Mouse (Mus musculus) forebrain, embryonic 14.5 days (tissue): ENCODE measurements around the gene Hmgn3. TPM values are rescaled to one million over a fixed set of nuclear protein-coding genes. Genes with fewer than 3 reads are reported as not detected.

ENCODE experiments used
- ATAC-seq: fragments of 200-750 bp; cut with Nextera tagmentation; 2 replicates; pipeline ENCODE4 v1.8.0; 2017; ENCODE audit warnings: mild to moderate bottlenecking, moderate library complexity
- DNase-seq: peaks from one replicate; pipeline ENCODE4 v3.0.0-alpha.2; 2015; ENCODE audit warnings: low spot score
- H3K27ac ChIP-seq: fragments of 300-500 bp; sonication (generic); 2 replicates; pipeline ENCODE4 v1.5.1; 2014; ENCODE audit warnings: low read depth, mild to moderate bottlenecking, control low read depth, low read length, moderate library complexity
- H3K27me3 ChIP-seq: fragments of 300-500 bp; sonication (generic); replicated peaks from 2 replicates; pipeline ENCODE4 v1.6.1; 2014; ENCODE audit warnings: low read length, control low read depth, mixed read lengths; ENCODE audit not compliant: control insufficient read depth, insufficient read depth
- H3K36me3 ChIP-seq: fragments of 300-500 bp; sonication (generic); 2 replicates; pipeline ENCODE4 v1.6.1; 2014; ENCODE audit warnings: low read length, control low read depth; ENCODE audit not compliant: control insufficient read depth, insufficient read depth
- H3K4me1 ChIP-seq: fragments of 300-500 bp; sonication (generic); 2 replicates; pipeline ENCODE4 v1.6.1; 2014; ENCODE audit warnings: antibody characterized with exemption, low read length, control low read depth; ENCODE audit not compliant: control insufficient read depth, insufficient read depth
- H3K4me2 ChIP-seq: fragments of 300-500 bp; sonication (generic); 2 replicates; pipeline ENCODE4 v1.6.1; 2014; ENCODE audit warnings: mild to moderate bottlenecking, control low read depth, low read length
- H3K4me3 ChIP-seq: fragments of 300-500 bp; sonication (generic); 2 replicates; pipeline ENCODE4 v1.5.1; 2014; ENCODE audit warnings: low read depth, low read length, control low read depth
- H3K9ac ChIP-seq: fragments of 300-500 bp; sonication (generic); 2 replicates; pipeline ENCODE4 v1.6.1; 2014; ENCODE audit warnings: mild to moderate bottlenecking, low read length, control low read depth, moderate library complexity
- H3K9me3 ChIP-seq: fragments of 300-500 bp; sonication (generic); replicated peaks from 2 replicates; pipeline ENCODE4 v1.6.1; 2016; ENCODE audit warnings: low read length, control low read depth, mixed read lengths; ENCODE audit not compliant: control insufficient read depth
- WGBS: fragments of 180-500 bp; shearing (Covaris S2); extraction: QIAGEN DNeasy Blood & Tissue Kit; methylation state at CpG from one replicate; pipeline ENCODE4 v1.1.7; 2014; 5-methylcytosine and 5-hydroxymethylcytosine counted together
- polyA plus RNA-seq: library from polyadenylated mRNA; unstranded; fragments of >200 nt; fragmentation: Nextera tagmentation; extraction: Ambion mirVana; gene quantifications from 2 replicates; pipeline ENCODE4 v1.2.1, GENCODE M21; 2014

The Hmgn3 gene
- polyA plus RNA-seq, 1 experiment from 2014 or later = 188 TPM

- 85% methylated on average over 3 of the region's 3 CpGs for WGBS
- DNase-seq = no peak
- Histone ChIP-seq H3K9ac (no peak overlapping the region), H3K4me2 (no peak overlapping the region), H3K9me3 (no peaks in the 10 kb centered on the region), H3K27me3 (no peaks in the 10 kb centered on the region), H3K36me3 (no peaks in the 10 kb centered on the region), H3K4me3 (no peak overlapping the region), H3K4me1 (peaks cover 7% of the 10 kb centered on the region), H3K27ac (no peak overlapping the region)
- ATAC-seq = no peak
Measured at GRCm38 (mm10) chr9:83094649-83095336, 51.7 kb downstream of the Hmgn3 start.

GRCm38 (mm10) chr9:83083790-83084469 is 62.6 kb downstream of the Hmgn3 start:
- Histone ChIP-seq H3K36me3 (no peaks in the 10 kb centered on the region), H3K9ac (no peak overlapping the region), H3K27me3 (no peaks in the 10 kb centered on the region), H3K27ac (no peak overlapping the region), H3K4me3 (no peak overlapping the region), H3K9me3 (no peaks in the 10 kb centered on the region), H3K4me1 (no peaks in the 10 kb centered on the region), H3K4me2 (no peak overlapping the region)
- ATAC-seq = no peak
- DNase-seq = no peak
- WGBS = 87% methylated on average over 7 of the region's 7 CpGs

- Histone ChIP-seq H3K4me1 (no peaks in the 10 kb centered on the region), H3K9ac (no peak overlapping the region), H3K27me3 (no peaks in the 10 kb centered on the region), H3K36me3 (no peaks in the 10 kb centered on the region), H3K4me3 (no peak overlapping the region), H3K9me3 (no peaks in the 10 kb centered on the region), H3K27ac (no peak overlapping the region), H3K4me2 (no peak overlapping the region)
- ATAC-seq (no peak), DNase-seq (no peak)
- WGBS = 52% methylated on average over 5 of the region's 5 CpGs
Measured at GRCm38 (mm10) chr9:83083091-83083490, 63.4 kb downstream of the Hmgn3 start.

GRCm38 (mm10) chr9:83082296-83082695 is 64.2 kb downstream of the Hmgn3 start:
- ATAC-seq = no peak

GRCm38 (mm10) chr9:83079724-83080123 is 66.8 kb downstream of the Hmgn3 start:
- no peaks in the 10 kb centered on the region for H3K4me1 ChIP-seq
- no peak overlapping the region for H3K4me2 ChIP-seq
- no peaks in the 10 kb centered on the region for H3K9me3 ChIP-seq
- H3K27ac ChIP-seq = no peak overlapping the region
- H3K4me3 ChIP-seq = no peak overlapping the region
- WGBS = 93% methylated on average over 3 of the region's 3 CpGs
- H3K36me3 ChIP-seq = no peaks in the 10 kb centered on the region
- H3K27me3 ChIP-seq = no peaks in the 10 kb centered on the region
- DNase-seq = no peak
- ATAC-seq = no peak
- H3K9ac ChIP-seq = no peak overlapping the region

More at GRCm38 (mm10) chr9:83082296-83082695, 64.2 kb downstream of the Hmgn3 start:
- DNase-seq = no peak
- Histone ChIP-seq H3K27ac (no peak overlapping the region), H3K4me3 (no peak overlapping the region), H3K36me3 (no peaks in the 10 kb centered on the region), H3K27me3 (no peaks in the 10 kb centered on the region), H3K4me2 (no peak overlapping the region), H3K9me3 (no peaks in the 10 kb centered on the region), H3K4me1 (no peaks in the 10 kb centered on the region), H3K9ac (no peak overlapping the region)
- 56% methylated on average over 6 of the region's 6 CpGs for WGBS

- no peaks in the 10 kb centered on the region for H3K27me3 ChIP-seq
- H3K36me3 ChIP-seq = no peaks in the 10 kb centered on the region
- H3K9me3 ChIP-seq = no peaks in the 10 kb centered on the region
- WGBS = 91% methylated on average over 5 of the region's 5 CpGs
- H3K27ac ChIP-seq = no peak overlapping the region
- H3K9ac ChIP-seq = no peak overlapping the region
- DNase-seq = no peak
- H3K4me1 ChIP-seq = no peaks in the 10 kb centered on the region
- no peak overlapping the region for H3K4me2 ChIP-seq
- ATAC-seq = no peak
- no peak overlapping the region for H3K4me3 ChIP-seq
Measured at GRCm38 (mm10) chr9:83068246-83068645, 78.2 kb downstream of the Hmgn3 start.

GRCm38 (mm10) chr9:83061289-83061688 is 85.2 kb downstream of the Hmgn3 start:
- H3K4me3 ChIP-seq = no peak overlapping the region
- no peak overlapping the region for H3K4me2 ChIP-seq
- WGBS = 83% methylated on average over 11 of the region's 11 CpGs
- ATAC-seq (no peak), DNase-seq (no peak)
- H3K36me3 ChIP-seq = no peaks in the 10 kb centered on the region
- H3K27ac ChIP-seq = no peak overlapping the region
- no peaks in the 10 kb centered on the region for H3K27me3 ChIP-seq
- no peak overlapping the region for H3K9ac ChIP-seq
- H3K4me1 ChIP-seq = no peaks in the 10 kb centered on the region
- H3K9me3 ChIP-seq = no peaks in the 10 kb centered on the region

Other genes starting within 250 kb of the Hmgn3 start
- gene Phip, start 171.2 kb downstream of the Hmgn3 start, polyA plus RNA-seq = 81.2 and 108 TPM in 2 replicates